Mouse (Mus musculus): ENCODE data around the gene Cfap126. TPM values are rescaled to one million over a fixed set of nuclear protein-coding genes. Genes with fewer than 3 reads are reported as not detected.
"Not testable (repeated sequence)": the region's sequence is repeated elsewhere in the genome, so short reads cannot be mapped to it uniquely, and the experiment has no call there.

Cfap126 gene
- polyA plus RNA-seq, 1 experiment from 2014 or later = 12.3 TPM

GRCm38 (mm10) chr1:171085718-171086117 is 28.0 kb upstream of the Cfap126 start:
- Histone ChIP-seq H3K4me2 (ENCODE audit: low read depth, low read length) (peak overlapping the region; percentile 74), H3K9ac (ENCODE audit: low read depth, low read length) (peak overlapping the region; percentile 49), H3K9me3 (ENCODE audit: control insufficient read depth, low read length) (no peaks in the 10 kb centered on the region), H3K36me3 (ENCODE audit: control insufficient read depth, insufficient read depth, low read length) (no peaks in the 10 kb centered on the region), H3K4me3 (ENCODE audit: low read depth, low read length) (peak overlapping the region; percentile 47), H3K27me3 (replicated peaks; ENCODE audit: control insufficient read depth, insufficient read depth, low read length) (peaks cover 16% of the 10 kb centered on the region), H3K4me1 (ENCODE audit: control insufficient read depth, insufficient read depth, low read length) (no peaks in the 10 kb centered on the region), H3K27ac (replicated peaks; ENCODE audit: low read depth, low read length) (no peak overlapping the region)
- ATAC-seq (ENCODE audit: low read depth) (no peak), DNase-seq (ENCODE audit: low spot score) (no peak)
- whole genome bisulfite sequencing = under 1% methylated on average over 25 of the region's 26 CpGs

- peak overlapping the region; percentile 35 for H3K4me2 ChIP-seq (ENCODE audit: low read depth, low read length)
- 7% methylated on average over 10 of the region's 10 CpGs for WGBS
- not testable (repeated sequence) for H3K4me3 ChIP-seq (ENCODE audit: low read depth, low read length); DNase-seq (ENCODE audit: low spot score); H3K9ac ChIP-seq (ENCODE audit: low read depth, low read length); H3K27ac ChIP-seq (replicated peaks; ENCODE audit: low read depth, low read length); H3K4me1 ChIP-seq (ENCODE audit: control insufficient read depth, insufficient read depth, low read length); H3K9me3 ChIP-seq (ENCODE audit: control insufficient read depth, low read length); ATAC-seq (ENCODE audit: low read depth); H3K36me3 ChIP-seq (ENCODE audit: control insufficient read depth, insufficient read depth, low read length)
- peaks cover 13% of the 10 kb centered on the region for H3K27me3 ChIP-seq (replicated peaks; ENCODE audit: control insufficient read depth, insufficient read depth, low read length)
Observed at GRCm38 (mm10) chr1:171088237-171088869, 25.4 kb upstream of the Cfap126 start.

- DNase-seq (ENCODE audit: low spot score) (no peak), ATAC-seq (ENCODE audit: low read depth) (no peak)
- peaks cover 13% of the 10 kb centered on the region for H3K27me3 ChIP-seq (replicated peaks; ENCODE audit: control insufficient read depth, insufficient read depth, low read length)
- no peak overlapping the region for H3K27ac ChIP-seq (replicated peaks; ENCODE audit: low read depth, low read length)
- no peak overlapping the region for H3K9ac ChIP-seq (ENCODE audit: low read depth, low read length)
- no peaks in the 10 kb centered on the region for H3K4me1 ChIP-seq (ENCODE audit: control insufficient read depth, insufficient read depth, low read length)
- WGBS = 73% methylated on average over 1 of the region's 1 CpGs
- no peaks in the 10 kb centered on the region for H3K36me3 ChIP-seq (ENCODE audit: control insufficient read depth, insufficient read depth, low read length)
- no peaks in the 10 kb centered on the region for H3K9me3 ChIP-seq (ENCODE audit: control insufficient read depth, low read length)
- H3K4me2 ChIP-seq (ENCODE audit: low read depth, low read length) = no peak overlapping the region
- no peak overlapping the region for H3K4me3 ChIP-seq (ENCODE audit: low read depth, low read length)
Observed at GRCm38 (mm10) chr1:171089891-171090290, 23.8 kb upstream of the Cfap126 start.

GRCm38 (mm10) chr1:171090761-171091160 is 23.0 kb upstream of the Cfap126 start:
- Histone ChIP-seq H3K27me3 (replicated peaks; ENCODE audit: control insufficient read depth, insufficient read depth, low read length) (peaks cover 11% of the 10 kb centered on the region), H3K4me3 (ENCODE audit: low read depth, low read length) (no peak overlapping the region), H3K27ac (replicated peaks; ENCODE audit: low read depth, low read length) (no peak overlapping the region), H3K9me3 (ENCODE audit: control insufficient read depth, low read length) (no peaks in the 10 kb centered on the region), H3K4me2 (ENCODE audit: low read depth, low read length) (no peak overlapping the region), H3K4me1 (ENCODE audit: control insufficient read depth, insufficient read depth, low read length) (no peaks in the 10 kb centered on the region), H3K36me3 (ENCODE audit: control insufficient read depth, insufficient read depth, low read length) (no peaks in the 10 kb centered on the region), H3K9ac (ENCODE audit: low read depth, low read length) (no peak overlapping the region)
- ATAC-seq (ENCODE audit: low read depth) (no peak), DNase-seq (ENCODE audit: low spot score) (no peak)
- WGBS = 71% methylated on average over 2 of the region's 2 CpGs

GRCm38 (mm10) chr1:171094424-171094823 is 19.3 kb upstream of the Cfap126 start:
- no peak overlapping the region for H3K27ac ChIP-seq (replicated peaks; ENCODE audit: low read depth, low read length)
- H3K9me3 ChIP-seq (ENCODE audit: control insufficient read depth, low read length) = no peaks in the 10 kb centered on the region
- H3K4me3 ChIP-seq (ENCODE audit: low read depth, low read length) = no peak overlapping the region
- no peaks in the 10 kb centered on the region for H3K27me3 ChIP-seq (replicated peaks; ENCODE audit: control insufficient read depth, insufficient read depth, low read length)
- ATAC-seq (ENCODE audit: low read depth) = no peak
- no peak for DNase-seq (ENCODE audit: low spot score)
- 49% methylated on average over 4 of the region's 4 CpGs for WGBS
- H3K9ac ChIP-seq (ENCODE audit: low read depth, low read length) = no peak overlapping the region
- H3K4me2 ChIP-seq (ENCODE audit: low read depth, low read length) = no peak overlapping the region
- no peaks in the 10 kb centered on the region for H3K36me3 ChIP-seq (ENCODE audit: control insufficient read depth, insufficient read depth, low read length)
- H3K4me1 ChIP-seq (ENCODE audit: control insufficient read depth, insufficient read depth, low read length) = peaks cover 3% of the 10 kb centered on the region; the same call in 1 of the 2 replicates

GRCm38 (mm10) chr1:171096110-171096964 is 17.4 kb upstream of the Cfap126 start:
- no peaks in the 10 kb centered on the region for H3K9me3 ChIP-seq (ENCODE audit: control insufficient read depth, low read length)
- DNase-seq (ENCODE audit: low spot score) (no peak), ATAC-seq (ENCODE audit: low read depth) (no peak)
- H3K4me3 ChIP-seq (ENCODE audit: low read depth, low read length) = no peak overlapping the region
- H3K4me2 ChIP-seq (ENCODE audit: low read depth, low read length) = no peak overlapping the region
- H3K27ac ChIP-seq (replicated peaks; ENCODE audit: low read depth, low read length) = no peak overlapping the region
- WGBS = 23% methylated on average over 10 of the region's 10 CpGs
- H3K27me3 ChIP-seq (replicated peaks; ENCODE audit: control insufficient read depth, insufficient read depth, low read length) = no peaks in the 10 kb centered on the region
- peaks cover 3% of the 10 kb centered on the region; the same call in 1 of the 2 replicates for H3K4me1 ChIP-seq (ENCODE audit: control insufficient read depth, insufficient read depth, low read length)
- no peaks in the 10 kb centered on the region for H3K36me3 ChIP-seq (ENCODE audit: control insufficient read depth, insufficient read depth, low read length)
- H3K9ac ChIP-seq (ENCODE audit: low read depth, low read length) = no peak overlapping the region

GRCm38 (mm10) chr1:171097136-171097535 is 16.6 kb upstream of the Cfap126 start:
- ATAC-seq (ENCODE audit: low read depth) (no peak), DNase-seq (ENCODE audit: low spot score) (no peak)
- Histone ChIP-seq H3K9ac (ENCODE audit: low read depth, low read length) (no peak overlapping the region), H3K27me3 (replicated peaks; ENCODE audit: control insufficient read depth, insufficient read depth, low read length) (no peaks in the 10 kb centered on the region), H3K9me3 (ENCODE audit: control insufficient read depth, low read length) (no peaks in the 10 kb centered on the region), H3K4me3 (ENCODE audit: low read depth, low read length) (no peak overlapping the region), H3K4me2 (ENCODE audit: low read depth, low read length) (no peak overlapping the region), H3K4me1 (ENCODE audit: control insufficient read depth, insufficient read depth, low read length) (peaks cover 3% of the 10 kb centered on the region; the same call in 1 of the 2 replicates), H3K36me3 (ENCODE audit: control insufficient read depth, insufficient read depth, low read length) (no peaks in the 10 kb centered on the region), H3K27ac (replicated peaks; ENCODE audit: low read depth, low read length) (no peak overlapping the region)

GRCm38 (mm10) chr1:171097612-171098011 is 16.1 kb upstream of the Cfap126 start:
- no peak for DNase-seq (ENCODE audit: low spot score)

More at GRCm38 (mm10) chr1:171097612-171098011, 16.1 kb upstream of the Cfap126 start:
- peaks cover 3% of the 10 kb centered on the region; the same call in 1 of the 2 replicates for H3K4me1 ChIP-seq (ENCODE audit: control insufficient read depth, insufficient read depth, low read length)
- H3K27ac ChIP-seq (replicated peaks; ENCODE audit: low read depth, low read length) = no peak overlapping the region
- H3K4me3 ChIP-seq (ENCODE audit: low read depth, low read length) = no peak overlapping the region
- H3K27me3 ChIP-seq (replicated peaks; ENCODE audit: control insufficient read depth, insufficient read depth, low read length) = no peaks in the 10 kb centered on the region
- H3K9ac ChIP-seq (ENCODE audit: low read depth, low read length) = no peak overlapping the region
- no peaks in the 10 kb centered on the region for H3K9me3 ChIP-seq (ENCODE audit: control insufficient read depth, low read length)
- 24% methylated on average over 2 of the region's 2 CpGs for WGBS
- H3K4me2 ChIP-seq (ENCODE audit: low read depth, low read length) = no peak overlapping the region
- H3K36me3 ChIP-seq (ENCODE audit: control insufficient read depth, insufficient read depth, low read length) = no peaks in the 10 kb centered on the region
- ATAC-seq (ENCODE audit: low read depth) = no peak
